Mouse (Mus musculus) stomach, postnatal 0 days (tissue): ENCODE measurements at regions not wholly inside any gene's neighbourhood (a gene's known extent, or its start where the extent isn't known, plus 50 kb on each side); places are given as distances from the start of the nearest gene placed in this dataset.

Experiments used
- ATAC-seq: fragments of 200-750 bp; cut with Nextera tagmentation; 2 replicates; pipeline ENCODE4 v1.8.0; 2017; ENCODE audit not compliant: low FRiP score, low TSS enrichment
- DNase-seq: peaks from one replicate; pipeline ENCODE4 v3.0.0-alpha.2; 2016; ENCODE audit warnings: low spot score
- H3K27ac ChIP-seq: fragments of 300-500 bp; sonication (generic); replicated peaks from 2 replicates; pipeline ENCODE4 v1.5.1; 2014; ENCODE audit warnings: mild to moderate bottlenecking, control low read depth
- H3K27me3 ChIP-seq: fragments of 300-500 bp; sonication (generic); 2 replicates; pipeline ENCODE4 v1.6.1; 2014; ENCODE audit warnings: low read length; ENCODE audit not compliant: control insufficient read depth, insufficient read depth
- H3K36me3 ChIP-seq: fragments of 300-500 bp; sonication (generic); 2 replicates; pipeline ENCODE4 v1.6.1; 2014; ENCODE audit warnings: low read length, mixed read lengths; ENCODE audit not compliant: control insufficient read depth, insufficient read depth
- H3K4me1 ChIP-seq: fragments of 300-500 bp; sonication (generic); replicated peaks from 2 replicates; pipeline ENCODE4 v1.6.1; 2014; ENCODE audit warnings: antibody characterized with exemption; ENCODE audit not compliant: control insufficient read depth, insufficient read depth
- H3K4me2 ChIP-seq: fragments of 300-500 bp; sonication (generic); replicated peaks from 2 replicates; pipeline ENCODE4 v1.6.1; 2014; ENCODE audit warnings: low read depth, mild to moderate bottlenecking, control low read depth, moderate library complexity
- H3K4me3 ChIP-seq: fragments of 300-500 bp; sonication (generic); 2 replicates; pipeline ENCODE4 v1.5.1; 2014; ENCODE audit warnings: low read depth, low read length, control low read depth
- H3K9ac ChIP-seq: fragments of 300-500 bp; sonication (generic); 2 replicates; pipeline ENCODE4 v1.6.1; 2014; ENCODE audit warnings: mild to moderate bottlenecking, low read length, control low read depth, mixed read lengths
- H3K9me3 ChIP-seq: fragments of 300-500 bp; sonication (generic); 2 replicates; pipeline ENCODE4 v1.6.1; 2016; ENCODE audit warnings: low read length; ENCODE audit not compliant: control insufficient read depth
- CTCF ChIP-seq: IDR thresholded peaks from 2 replicates; pipeline ENCODE4 v1.5.1; 2016; ENCODE audit warnings: antibody characterized with exemption, low read depth, mild to moderate bottlenecking, moderate library complexity
- EP300 ChIP-seq: optimal IDR thresholded peaks from 2 replicates; pipeline ENCODE3; 2016; ENCODE audit warnings: antibody characterized with exemption
- WGBS: fragments of 180-500 bp; shearing (Covaris S2); extraction: QIAGEN DNeasy Blood & Tissue Kit; methylation state at CpG from one replicate; pipeline ENCODE4 v1.1.7; 2014; 5-methylcytosine and 5-hydroxymethylcytosine counted together

DNA sequence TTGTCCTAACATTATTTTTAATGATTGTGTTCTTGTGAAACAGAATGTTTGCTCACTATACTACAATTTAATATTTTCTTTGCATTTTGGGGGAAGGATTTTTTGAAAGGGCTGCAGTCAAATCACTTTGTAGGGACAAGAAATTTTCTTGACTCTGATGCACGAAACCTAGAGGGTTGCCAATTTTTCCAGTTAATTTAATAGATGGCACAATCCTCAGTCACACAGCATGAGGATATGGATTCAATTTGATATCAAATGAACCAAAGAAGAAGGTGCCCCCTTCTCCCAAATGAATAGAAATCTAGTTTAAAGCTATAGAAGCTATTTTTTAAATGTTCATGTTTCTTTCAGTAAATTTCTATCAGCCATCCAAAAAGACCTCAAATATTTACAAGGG is 544.3 kb upstream of the Rag2 start:
- 74% methylated on average over 1 of the region's 1 CpGs for WGBS
- no peak overlapping the region for H3K4me2 ChIP-seq
- H3K9me3 ChIP-seq = no peaks in the 10 kb centered on the region
- ATAC-seq = no peak
- no peaks in the 10 kb centered on the region for H3K27me3 ChIP-seq
- no peak for TF ChIP-seq CTCF
- no peak for TF ChIP-seq EP300
- H3K9ac ChIP-seq = no peak overlapping the region
- H3K4me3 ChIP-seq = no peak overlapping the region
- DNase-seq = no peak
- H3K4me1 ChIP-seq = no peaks in the 10 kb centered on the region
- no peaks in the 10 kb centered on the region for H3K36me3 ChIP-seq
- no peak overlapping the region for H3K27ac ChIP-seq

DNA sequence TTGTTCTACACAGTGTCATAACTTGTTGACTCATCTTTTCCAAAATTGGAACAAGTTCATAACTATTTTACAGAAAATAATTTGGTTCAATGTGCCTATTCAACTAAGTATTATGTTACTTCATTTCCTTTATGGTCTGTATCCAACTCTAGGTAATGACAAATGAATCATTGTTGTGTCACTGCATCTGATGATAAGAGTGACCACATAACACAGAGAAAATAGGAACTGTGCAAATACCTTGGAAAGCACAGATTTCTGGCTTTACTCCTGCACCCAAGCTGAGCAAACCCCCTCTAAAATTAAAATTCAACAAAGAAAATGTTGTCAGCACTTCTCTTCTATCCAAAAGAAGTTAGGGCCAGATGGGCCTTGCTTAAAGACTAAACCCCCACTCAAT is 540.7 kb upstream of the Rag2 start:
- ATAC-seq = no peak

GRCm38 (mm10) chr2:101084648-101085047 is 539.9 kb upstream of the Rag2 start:
- ATAC-seq = no peak
- WGBS = 96% methylated on average over 1 of the region's 1 CpGs

More for the DNA sequence above, 540.7 kb upstream of the Rag2 start:
- H3K4me1 ChIP-seq = no peaks in the 10 kb centered on the region
- TF ChIP-seq EP300 (no peak), CTCF (no peak)
- no peak overlapping the region for H3K4me2 ChIP-seq
- no peak for DNase-seq
- no peaks in the 10 kb centered on the region for H3K9me3 ChIP-seq
- H3K27me3 ChIP-seq = no peaks in the 10 kb centered on the region
- H3K4me3 ChIP-seq = no peak overlapping the region
- no peak overlapping the region for H3K9ac ChIP-seq
- H3K27ac ChIP-seq = no peak overlapping the region
- no peaks in the 10 kb centered on the region for H3K36me3 ChIP-seq

DNA sequence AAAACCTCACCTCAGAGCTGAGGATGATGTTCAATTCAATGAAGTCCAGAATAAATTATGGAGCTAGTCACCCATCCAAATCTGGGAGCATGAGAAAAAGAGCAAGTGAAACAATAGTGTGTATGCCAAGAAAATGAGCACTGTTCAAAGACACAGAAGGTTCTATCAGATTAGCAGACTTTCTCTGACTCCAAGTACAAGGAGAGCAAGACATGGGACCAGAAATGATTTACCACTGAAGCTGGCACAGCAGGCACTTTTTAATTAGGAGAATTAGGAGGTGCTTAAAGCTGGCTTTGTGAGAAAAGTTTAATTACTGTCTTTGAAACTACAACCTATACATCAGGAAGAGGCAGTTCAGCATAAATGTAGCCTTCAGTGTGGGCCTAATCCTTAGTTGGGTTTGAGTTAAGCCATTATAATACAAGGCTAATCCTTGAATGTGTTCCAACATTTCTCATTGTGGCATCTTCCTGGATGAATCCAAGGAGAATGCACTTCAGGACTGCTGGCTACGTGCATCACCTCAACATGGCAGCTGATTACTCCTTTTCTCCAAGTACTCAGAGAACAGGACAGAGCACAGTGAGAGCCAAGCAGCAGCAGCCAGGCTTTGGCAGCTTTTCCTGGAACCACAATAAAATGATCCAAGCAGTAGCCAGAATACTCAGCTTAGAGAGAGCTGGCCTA is 517.2 kb upstream of the Rag2 start:
- Histone ChIP-seq H3K27me3 (no peaks in the 10 kb centered on the region), H3K4me1 (no peaks in the 10 kb centered on the region), H3K4me3 (no peak overlapping the region), H3K4me2 (no peak overlapping the region), H3K9me3 (no peaks in the 10 kb centered on the region), H3K36me3 (no peaks in the 10 kb centered on the region), H3K27ac (no peak overlapping the region), H3K9ac (no peak overlapping the region)
- no peak for TF ChIP-seq CTCF
- no peak for TF ChIP-seq EP300
- DNase-seq = no peak
- no peak for ATAC-seq
- 52% methylated on average over 1 of the region's 1 CpGs for WGBS

More at GRCm38 (mm10) chr2:101084648-101085047, 539.9 kb upstream of the Rag2 start:
- Histone ChIP-seq H3K27me3 (no peaks in the 10 kb centered on the region), H3K9me3 (no peaks in the 10 kb centered on the region), H3K27ac (no peak overlapping the region), H3K4me3 (no peak overlapping the region), H3K36me3 (no peaks in the 10 kb centered on the region), H3K9ac (no peak overlapping the region), H3K4me2 (no peak overlapping the region), H3K4me1 (no peaks in the 10 kb centered on the region)
- TF ChIP-seq EP300 = no peak
- no peak for TF ChIP-seq CTCF
- DNase-seq = no peak

DNA sequence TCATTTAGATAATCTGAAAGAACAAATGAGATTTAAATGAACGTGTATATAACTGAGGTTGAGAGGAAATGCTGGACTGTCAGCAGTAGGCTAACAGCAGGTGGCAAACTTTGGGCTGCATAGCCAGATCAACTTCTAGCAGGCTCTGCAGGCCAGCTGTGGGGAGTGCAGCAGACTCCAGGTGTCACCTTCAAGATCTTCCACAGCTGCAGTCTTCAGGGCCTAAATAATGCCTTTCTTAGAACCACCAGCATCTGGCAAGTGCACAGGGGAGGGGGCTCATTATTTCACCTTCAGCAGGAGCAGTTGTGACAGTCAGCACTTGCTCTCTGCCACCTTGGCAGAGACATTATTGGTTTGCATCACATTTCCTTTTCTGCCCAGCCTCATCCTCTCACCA is 487.7 kb upstream of the Rag2 start:
- WGBS = 37% methylated on average over 1 of the region's 1 CpGs
- Histone ChIP-seq H3K36me3 (no peaks in the 10 kb centered on the region), H3K27me3 (no peaks in the 10 kb centered on the region), H3K4me1 (no peaks in the 10 kb centered on the region), H3K9ac (no peak overlapping the region), H3K9me3 (no peaks in the 10 kb centered on the region), H3K4me3 (no peak overlapping the region), H3K27ac (no peak overlapping the region), H3K4me2 (no peak overlapping the region)
- no peak for ATAC-seq
- no peak for DNase-seq
- TF ChIP-seq CTCF (no peak), EP300 (no peak)

- no peaks in the 10 kb centered on the region for H3K9me3 ChIP-seq
- 97% methylated on average over 1 of the region's 1 CpGs for WGBS
- no peaks in the 10 kb centered on the region for H3K36me3 ChIP-seq
- H3K27ac ChIP-seq = no peak overlapping the region
- no peaks in the 10 kb centered on the region for H3K27me3 ChIP-seq
- H3K4me1 ChIP-seq = no peaks in the 10 kb centered on the region
- H3K9ac ChIP-seq = no peak overlapping the region
- H3K4me3 ChIP-seq = no peak overlapping the region
- DNase-seq (no peak), ATAC-seq (no peak)
- TF ChIP-seq CTCF = no peak
- no peak for TF ChIP-seq EP300
- H3K4me2 ChIP-seq = no peak overlapping the region
These were observed 484.6 kb upstream of the Rag2 start for GRCm38 (mm10) chr2:101139931-101140330.
